Mouse (Mus musculus): ENCODE results near the gene Gm21973. TPM values are rescaled to one million over a fixed set of nuclear protein-coding genes. Genes with fewer than 3 reads are reported as not detected.

Gene Gm21973
- polyA plus RNA-seq (2014; fragmentation: Illumina TruSeq; extraction: RNeasy Lipid Tissue Mini Kit (QIAGEN cat#74804); ENCODE audit: low read depth, low replicate concordance): not detected

GRCm38 (mm10) chr15:10325080-10325479 lies at the start of gene Gm21973:
Gene Gm21973, plus strand, starts transcription at chr15:10325380.

GRCm38 (mm10) chr15:10358039-10358948 lies 33.1 kb downstream of the Gm21973 start, which contains the start of gene Agxt2:
Gene Agxt2, plus strand, starts transcription at chr15:10358532.

Other genes starting within 250 kb of the Gm21973 start
- gene Prlr, start 148.1 kb upstream of the Gm21973 start, polyA plus RNA-seq (2014; fragmentation: Illumina TruSeq; extraction: RNeasy Lipid Tissue Mini Kit (QIAGEN cat#74804); ENCODE audit: low read depth, low replicate concordance): 481 TPM
- 3.8 TPM for gene Agxt2, start 33.2 kb downstream of the Gm21973 start, polyA plus RNA-seq (2014; fragmentation: Illumina TruSeq; extraction: RNeasy Lipid Tissue Mini Kit (QIAGEN cat#74804); ENCODE audit: low read depth, low replicate concordance)
- gene Dnajc21, start 145.1 kb downstream of the Gm21973 start, polyA plus RNA-seq (2014; fragmentation: Illumina TruSeq; extraction: RNeasy Lipid Tissue Mini Kit (QIAGEN cat#74804); ENCODE audit: low read depth, low replicate concordance): 150 TPM
- 251 TPM for gene Brix1, start 160.6 kb downstream of the Gm21973 start, polyA plus RNA-seq (2014; fragmentation: Illumina TruSeq; extraction: RNeasy Lipid Tissue Mini Kit (QIAGEN cat#74804); ENCODE audit: low read depth, low replicate concordance)
- 22.9 TPM for gene Rad1, start 160.6 kb downstream of the Gm21973 start, polyA plus RNA-seq (2014; fragmentation: Illumina TruSeq; extraction: RNeasy Lipid Tissue Mini Kit (QIAGEN cat#74804); ENCODE audit: low read depth, low replicate concordance)
- gene Ttc23l, start 233.3 kb downstream of the Gm21973 start, polyA plus RNA-seq (2014; fragmentation: Illumina TruSeq; extraction: RNeasy Lipid Tissue Mini Kit (QIAGEN cat#74804); ENCODE audit: low read depth, low replicate concordance): not detected